Mouse (Mus musculus): ENCODE measurements around the gene Zranb1.
A peak's percentile ranks its signal among the peaks of the same experiment; 100 is the strongest.

Gene Zranb1

DNA sequence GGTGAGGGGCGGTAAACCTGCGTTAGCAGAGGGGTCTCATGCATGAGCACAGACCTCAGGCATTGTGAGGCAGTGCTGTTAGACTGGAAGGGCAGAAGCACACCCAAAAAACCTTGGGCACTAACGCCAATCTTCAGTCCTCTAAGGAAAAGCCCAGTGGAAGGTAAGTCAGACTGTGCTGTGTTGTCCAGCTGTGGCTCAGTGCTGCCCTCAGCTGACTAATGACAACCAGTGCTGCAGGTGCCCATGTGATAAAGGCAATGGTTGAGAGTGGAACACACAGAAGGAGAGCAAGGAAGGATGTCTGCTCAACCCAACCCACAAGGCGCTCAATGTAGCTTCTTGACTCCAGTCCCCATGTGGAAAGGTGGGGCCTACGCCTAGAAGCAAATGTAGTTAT, 65.4 kb downstream of the Zranb1 start:
- ATAC-seq (ENCODE audit: insufficient number of reproducible peaks, low FRiP score, low TSS enrichment): no peak

- no peak for ATAC-seq (ENCODE audit: insufficient number of reproducible peaks, low FRiP score, low TSS enrichment)
These were observed 67.7 kb downstream of the Zranb1 start for GRCm38 (mm10) chr7:132998639-132999038.

DNA sequence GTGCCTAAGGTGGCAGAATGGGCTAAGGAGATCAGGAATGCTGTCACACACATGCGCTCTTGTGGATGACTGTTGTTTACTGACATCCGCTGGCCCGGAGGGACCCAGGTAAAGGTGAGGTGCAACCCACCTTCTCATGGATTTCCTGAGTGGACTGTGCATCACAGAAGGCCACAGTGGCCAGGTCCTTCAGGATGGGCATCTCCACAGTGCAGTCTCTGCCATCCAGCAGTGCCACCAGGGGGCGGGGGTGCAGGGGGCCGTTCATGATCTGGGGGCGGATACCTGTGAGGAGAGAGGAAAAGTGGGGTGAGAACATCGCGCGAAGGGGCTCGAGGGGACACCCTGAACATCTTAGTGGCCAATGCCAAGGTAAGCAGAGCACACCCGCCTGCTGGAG, 68.1 kb downstream of the Zranb1 start:
- no peak for ATAC-seq (ENCODE audit: insufficient number of reproducible peaks, low FRiP score, low TSS enrichment)

- no peak for ATAC-seq (ENCODE audit: insufficient number of reproducible peaks, low FRiP score, low TSS enrichment)
These were observed 70.4 kb downstream of the Zranb1 start for GRCm38 (mm10) chr7:133001388-133001787.

- no peak for ATAC-seq (ENCODE audit: insufficient number of reproducible peaks, low FRiP score, low TSS enrichment)
These were observed 71.3 kb downstream of the Zranb1 start for GRCm38 (mm10) chr7:133002271-133002670.

DNA sequence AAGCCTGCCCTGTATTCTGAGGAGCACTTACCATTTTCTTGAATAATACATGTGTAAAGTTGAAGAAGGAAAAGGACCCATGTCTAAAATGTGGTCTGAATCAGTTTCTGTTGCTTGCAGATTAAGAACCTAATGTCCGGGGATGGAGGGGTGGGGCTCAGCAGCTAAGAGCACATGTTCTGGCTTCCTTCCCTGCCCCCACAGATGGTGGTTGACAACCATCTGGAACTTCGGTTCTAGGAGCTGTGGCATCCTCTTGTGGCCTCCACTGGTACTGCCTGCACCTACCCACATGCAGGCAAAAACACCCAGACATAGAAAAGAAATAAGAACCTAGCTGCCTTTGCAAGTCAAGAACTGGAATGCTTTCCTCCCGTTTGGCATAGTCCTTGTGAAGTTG, 72.5 kb downstream of the Zranb1 start:
- ATAC-seq (ENCODE audit: insufficient number of reproducible peaks, low FRiP score, low TSS enrichment): 0 out of 2 replicates have a peak, but pooled peaks have one; percentile 46

DNA sequence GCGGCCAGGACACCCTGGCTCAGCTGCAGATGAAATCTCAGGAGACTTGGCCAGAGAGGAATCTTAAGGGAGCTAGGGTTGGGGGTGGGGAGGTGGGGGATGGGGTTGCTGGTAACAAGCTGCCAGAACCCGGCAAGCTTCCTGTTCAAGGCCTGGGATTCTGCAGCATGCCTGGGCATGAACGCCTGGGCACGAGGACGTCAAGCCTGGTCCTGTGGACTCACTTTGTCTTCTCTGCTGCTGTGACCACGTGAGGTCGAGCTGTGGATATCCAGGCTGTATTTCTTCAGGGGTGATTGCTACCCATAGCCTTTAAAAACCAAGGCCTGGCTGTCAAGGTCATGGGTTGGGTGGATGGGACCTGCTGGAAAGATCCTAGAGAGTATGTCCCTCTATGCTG, 74.8 kb downstream of the Zranb1 start:
- no peak for ATAC-seq (ENCODE audit: insufficient number of reproducible peaks, low FRiP score, low TSS enrichment)

GRCm38 (mm10) chr7:133007343-133007742, 76.4 kb downstream of the Zranb1 start:
- ATAC-seq (ENCODE audit: insufficient number of reproducible peaks, low FRiP score, low TSS enrichment): no peak

GRCm38 (mm10) chr7:133008663-133009062, 77.7 kb downstream of the Zranb1 start:
- no peak for ATAC-seq (ENCODE audit: insufficient number of reproducible peaks, low FRiP score, low TSS enrichment)

DNA sequence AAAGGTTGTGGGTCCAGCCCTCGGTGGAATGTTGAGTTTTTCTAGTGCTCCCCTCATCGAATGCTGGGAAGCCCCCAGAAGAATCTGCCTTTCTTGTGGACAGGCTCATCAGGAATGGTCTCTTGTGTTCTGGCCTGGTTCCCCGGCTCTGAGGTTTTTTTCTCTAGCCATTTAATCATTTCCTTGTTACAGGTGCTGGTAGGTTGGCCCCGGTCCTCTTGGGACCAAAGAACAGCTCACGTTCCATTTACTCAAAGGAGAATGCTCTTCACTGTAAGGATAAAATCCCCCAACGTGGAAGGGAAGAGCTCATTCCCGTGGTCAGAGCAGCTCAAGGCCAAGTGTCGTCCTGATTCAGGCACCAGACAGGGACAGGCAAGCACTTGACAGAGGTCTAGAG, 78.7 kb downstream of the Zranb1 start:
- no peak for ATAC-seq (ENCODE audit: insufficient number of reproducible peaks, low FRiP score, low TSS enrichment)

- no peak for ATAC-seq (ENCODE audit: insufficient number of reproducible peaks, low FRiP score, low TSS enrichment)
These were observed 79.5 kb downstream of the Zranb1 start for GRCm38 (mm10) chr7:133010477-133010876.

GRCm38 (mm10) chr7:133011191-133011590, 80.2 kb downstream of the Zranb1 start:
- 0 out of 2 replicates have a peak, but pooled peaks have one; percentile 17 for ATAC-seq (ENCODE audit: insufficient number of reproducible peaks, low FRiP score, low TSS enrichment)

GRCm38 (mm10) chr7:133011611-133012010, 80.7 kb downstream of the Zranb1 start:
- no peak for ATAC-seq (ENCODE audit: insufficient number of reproducible peaks, low FRiP score, low TSS enrichment)

DNA sequence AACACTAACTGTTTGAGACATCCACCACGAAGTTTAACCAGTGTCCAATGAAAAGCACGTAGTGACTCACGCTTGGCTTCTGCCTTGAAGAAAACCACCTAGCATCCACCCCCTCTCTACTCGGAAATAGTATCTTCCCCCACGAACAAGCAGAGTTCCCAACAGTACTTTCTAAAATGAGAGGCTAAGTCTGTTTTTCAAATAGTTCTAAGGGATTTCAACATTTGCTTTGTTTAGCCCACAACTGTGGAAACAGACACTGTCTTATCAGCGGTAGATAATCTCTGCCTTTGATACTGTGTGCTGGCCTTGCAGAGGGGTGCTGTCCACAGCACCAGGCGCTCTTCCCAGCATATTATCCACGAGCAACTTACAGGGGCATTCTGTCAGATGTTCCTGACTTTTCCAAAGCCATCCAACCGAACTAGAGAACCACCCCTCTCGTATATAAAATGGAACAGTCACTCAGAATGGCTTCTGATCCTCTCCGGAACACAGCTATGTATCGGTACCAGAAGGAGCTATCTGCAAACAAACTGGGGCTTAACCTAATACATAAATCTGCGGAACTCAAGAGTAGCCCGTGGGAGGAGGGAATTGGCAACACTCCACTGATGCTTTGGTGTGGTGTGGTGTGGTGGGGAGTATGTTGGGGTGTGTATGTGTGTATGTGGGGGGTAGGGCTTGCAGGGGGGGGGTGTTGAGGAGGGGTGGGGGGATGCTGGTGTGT, 81.9 kb downstream of the Zranb1 start:
- ATAC-seq (ENCODE audit: insufficient number of reproducible peaks, low FRiP score, low TSS enrichment): no peak

DNA sequence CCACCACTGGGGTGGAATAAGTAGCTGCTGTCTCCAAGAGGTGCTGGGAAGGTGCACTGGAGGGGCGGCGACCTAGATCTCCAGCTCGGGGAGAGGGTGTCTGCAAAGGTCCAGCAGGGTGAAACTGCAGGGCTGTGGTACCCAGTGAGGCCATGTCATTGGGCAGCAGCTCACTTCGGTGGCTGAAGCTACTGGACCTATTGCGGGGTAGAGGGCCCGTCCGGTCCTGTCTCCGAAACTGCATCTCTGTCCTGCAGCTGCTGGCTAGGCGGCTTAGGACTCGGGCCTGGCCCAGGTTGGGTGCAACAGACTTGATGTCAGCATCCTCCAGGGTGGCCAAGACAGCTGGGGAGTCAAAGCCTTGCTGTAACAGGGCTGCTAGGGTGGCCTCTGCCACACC, 83.0 kb downstream of the Zranb1 start:
- no peak for ATAC-seq (ENCODE audit: insufficient number of reproducible peaks, low FRiP score, low TSS enrichment)

DNA sequence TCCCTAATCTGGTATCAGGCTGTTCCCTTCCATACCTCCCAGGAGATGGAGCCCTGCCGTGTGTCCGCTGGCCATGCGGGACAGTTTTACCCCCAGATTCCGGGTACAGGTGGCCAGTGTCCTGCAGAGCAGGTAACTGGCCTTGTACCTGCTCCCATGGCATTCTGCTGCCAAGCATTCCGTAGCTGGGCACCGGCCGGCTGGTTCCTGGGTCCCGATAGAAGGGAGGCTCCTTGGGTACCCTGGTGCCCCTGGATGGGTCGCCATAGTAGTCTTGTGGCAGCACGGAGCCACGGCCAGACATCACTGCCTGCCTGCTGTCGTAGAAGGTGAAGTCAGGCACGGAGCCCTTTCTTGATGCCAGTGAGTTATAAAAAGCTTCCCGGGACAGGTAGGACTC, 83.7 kb downstream of the Zranb1 start:
- no peak for ATAC-seq (ENCODE audit: insufficient number of reproducible peaks, low FRiP score, low TSS enrichment)

DNA sequence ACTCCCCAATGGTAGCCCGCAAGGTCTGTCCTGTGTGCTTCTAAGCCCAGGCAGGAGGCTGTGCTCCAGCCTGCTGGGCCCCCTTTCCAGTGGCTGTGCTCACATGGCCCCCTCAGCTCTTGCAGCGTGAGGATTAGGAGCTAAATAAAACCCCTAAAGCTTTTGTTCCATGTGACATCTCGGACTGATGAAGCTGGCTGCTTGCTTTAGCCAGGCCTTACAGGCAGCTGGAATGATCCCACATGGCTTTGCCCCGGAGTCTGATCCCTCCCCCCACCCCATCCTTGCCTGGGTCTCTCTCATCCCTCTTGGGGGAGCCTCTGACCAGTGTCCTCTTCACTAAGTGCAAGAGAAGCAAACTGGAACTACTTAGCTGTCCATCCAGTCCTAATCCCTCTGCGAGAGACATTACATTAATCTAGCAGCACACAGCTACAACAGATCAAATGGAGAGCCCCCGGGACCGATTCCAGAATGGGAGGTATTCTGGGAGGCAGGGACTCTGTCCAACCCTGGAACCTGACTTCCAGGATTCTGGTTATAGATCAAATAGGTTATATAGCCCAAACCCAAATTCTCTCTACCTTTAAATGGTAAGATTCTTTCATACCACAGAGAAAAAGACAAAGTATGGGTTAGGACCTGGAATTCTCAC, 84.6 kb downstream of the Zranb1 start:
- ATAC-seq (ENCODE audit: insufficient number of reproducible peaks, low FRiP score, low TSS enrichment): no peak

GRCm38 (mm10) chr7:133018961-133019360, 88.0 kb downstream of the Zranb1 start:
- ATAC-seq (ENCODE audit: insufficient number of reproducible peaks, low FRiP score, low TSS enrichment): no peak

- no peak for ATAC-seq (ENCODE audit: insufficient number of reproducible peaks, low FRiP score, low TSS enrichment)
These were observed 88.6 kb downstream of the Zranb1 start for GRCm38 (mm10) chr7:133019481-133020020.

DNA sequence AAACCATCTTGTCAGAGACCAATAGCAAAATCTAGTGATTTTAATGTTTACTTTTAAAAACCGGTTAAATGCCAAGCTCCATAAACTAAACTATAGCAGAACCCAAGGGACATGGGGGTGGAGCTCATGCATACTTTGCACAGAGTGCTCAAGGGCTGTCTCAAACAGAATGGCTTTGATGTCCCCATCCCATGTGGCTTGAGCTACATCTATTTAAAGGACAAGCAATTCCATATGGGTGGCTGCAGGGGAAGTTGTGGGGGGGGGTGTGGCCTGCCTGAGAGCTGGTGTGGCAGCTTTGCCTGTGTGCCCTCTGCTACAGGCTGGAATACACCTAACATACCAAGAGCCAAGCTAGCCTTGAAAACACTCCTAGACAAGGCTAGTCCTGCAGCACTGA, 93.8 kb downstream of the Zranb1 start:
- ATAC-seq (ENCODE audit: insufficient number of reproducible peaks, low FRiP score, low TSS enrichment): no peak

DNA sequence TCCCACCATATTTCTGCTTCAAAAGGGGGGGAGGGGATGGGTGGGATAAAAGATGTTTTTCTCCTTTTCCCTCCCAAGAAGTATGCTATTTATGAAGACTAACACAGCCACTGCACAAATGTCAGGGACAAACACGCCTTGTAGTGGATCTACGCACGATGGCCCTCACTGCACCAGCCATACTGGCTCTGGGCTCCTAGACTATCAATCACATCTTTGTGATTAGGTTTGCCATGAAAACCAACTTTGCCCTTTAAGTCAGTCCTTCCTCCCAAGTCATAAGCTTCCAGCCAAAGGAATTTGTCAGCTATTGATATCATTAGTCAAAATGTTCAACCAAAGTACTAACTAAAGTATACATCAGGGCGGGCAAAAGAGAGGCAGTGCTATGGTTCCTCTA, 97.0 kb downstream of the Zranb1 start:
- no peak for ATAC-seq (ENCODE audit: insufficient number of reproducible peaks, low FRiP score, low TSS enrichment)

GRCm38 (mm10) chr7:133029004-133029403, 98.1 kb downstream of the Zranb1 start:
- ATAC-seq (ENCODE audit: insufficient number of reproducible peaks, low FRiP score, low TSS enrichment): no peak
